Mouse (Mus musculus) liver, embryonic 15.5 days (tissue): ENCODE data around the gene Tmem86a. TPM values are rescaled to one million over a fixed set of nuclear protein-coding genes. Genes with fewer than 3 reads are reported as not detected.

Source experiments
- ATAC-seq: fragments of 200-750 bp; cut with Nextera tagmentation; 2 replicates; pipeline ENCODE4 v1.8.0; 2017; ENCODE audit warnings: moderate number of reproducible peaks, mild to moderate bottlenecking, moderate library complexity; ENCODE audit not compliant: insufficient read depth
- H3K27ac ChIP-seq: fragments of 300-500 bp; sonication (generic); replicated peaks from 2 replicates; pipeline ENCODE4 v1.5.1; 2015; ENCODE audit warnings: mild to moderate bottlenecking, inconsistent platforms
- H3K27me3 ChIP-seq: fragments of 300-500 bp; sonication (generic); 2 replicates; pipeline ENCODE4 v1.6.1; 2015; ENCODE audit warnings: mild to moderate bottlenecking, inconsistent platforms
- H3K36me3 ChIP-seq: fragments of 300-500 bp; sonication (generic); replicated peaks from 2 replicates; pipeline ENCODE4 v1.6.1; 2015; ENCODE audit warnings: moderate library complexity, mild to moderate bottlenecking, inconsistent platforms
- H3K4me1 ChIP-seq: fragments of 300-500 bp; sonication (generic); replicated peaks from 2 replicates; pipeline ENCODE4 v1.6.1; 2015; ENCODE audit warnings: inconsistent platforms
- H3K4me2 ChIP-seq: fragments of 300-500 bp; sonication (generic); 2 replicates; pipeline ENCODE4 v1.6.1; 2015; ENCODE audit warnings: moderate library complexity, mild to moderate bottlenecking, inconsistent platforms
- H3K4me3 ChIP-seq: fragments of 300-500 bp; sonication (generic); replicated peaks from 2 replicates; pipeline ENCODE4 v1.5.1; 2015; ENCODE audit warnings: mild to moderate bottlenecking, inconsistent platforms
- H3K9ac ChIP-seq: fragments of 300-500 bp; sonication (generic); 2 replicates; pipeline ENCODE4 v1.6.1; 2015; ENCODE audit warnings: moderate library complexity, mild to moderate bottlenecking, inconsistent platforms
- H3K9me3 ChIP-seq: fragments of 300-500 bp; sonication (generic); replicated peaks from 2 replicates; pipeline ENCODE4 v1.6.1; 2016; ENCODE audit warnings: inconsistent platforms
- WGBS: fragments of 180-500 bp; shearing (Covaris S2); methylation state at CpG from one replicate; pipeline ENCODE4 v1.1.7; 2015; ENCODE audit warnings: mixed read lengths; ENCODE audit not compliant: insufficient replicate concordance; 5-methylcytosine and 5-hydroxymethylcytosine counted together
- microRNA-seq: library from miRNA; unstranded; fragments of <30 nt; microRNA quantifications from one replicate; pipeline ENCODE4, GENCODE M21; 2016
- polyA plus RNA-seq: library from polyadenylated mRNA; unstranded; fragments of >200 nt; fragmentation: Nextera tagmentation; extraction: Ambion mirVana; gene quantifications from 2 replicates; pipeline ENCODE4 v1.2.1, GENCODE M21; 2015

The Tmem86a gene
- polyA plus RNA-seq, 1 experiment from 2014 or later = 24.7 TPM

- 41% methylated on average over 1 of the region's 1 CpGs for WGBS
- no peaks in the 10 kb centered on the region for H3K4me1 ChIP-seq
Measured at GRCm38 (mm10) chr7:47103671-47104414, 53.4 kb downstream of the Tmem86a start.

More at GRCm38 (mm10) chr7:47103671-47104414, 53.4 kb downstream of the Tmem86a start:
- no peak overlapping the region for H3K9ac ChIP-seq
- H3K4me3 ChIP-seq = no peak overlapping the region
- no peak overlapping the region for H3K4me2 ChIP-seq
- no peaks in the 10 kb centered on the region for H3K27me3 ChIP-seq
- no peak overlapping the region for H3K27ac ChIP-seq
- ATAC-seq = no peak
- no peaks in the 10 kb centered on the region for H3K9me3 ChIP-seq
- H3K36me3 ChIP-seq = no peaks in the 10 kb centered on the region

Small RNA genes lying within 50 kb of the gene (microRNA-seq; reads per million reads assigned to microRNA genes)
- not detected for gene Mir7056

Other genes with a start within 250 kb of the Tmem86a start
- gene Ldha, start 209.1 kb upstream of the Tmem86a start, polyA plus RNA-seq = 1,291 and 1,714 TPM in 2 replicates
- 0.18 TPM in 1 of 2 replicates, not detected in the other for gene Ldhc, start 189.4 kb upstream of the Tmem86a start, polyA plus RNA-seq
- gene Tsg101, start 130.6 kb upstream of the Tmem86a start, polyA plus RNA-seq = 55.0 and 57.6 TPM in 2 replicates
- gene Uevld, start 92.1 kb upstream of the Tmem86a start, polyA plus RNA-seq = 5.2 and 5.8 TPM in 2 replicates
- gene Gm9999, start 67.0 kb upstream of the Tmem86a start, polyA plus RNA-seq = not detected in 2 replicates
- 10.7 and 11.3 TPM in 2 replicates for gene Spty2d1, start 42.2 kb upstream of the Tmem86a start, polyA plus RNA-seq
- gene Ptpn5, start 83.1 kb downstream of the Tmem86a start, polyA plus RNA-seq = 0.10 TPM in 1 of 2 replicates, not detected in the other
- gene Mrgpra6, start 154.3 kb downstream of the Tmem86a start, polyA plus RNA-seq = not detected in 2 replicates
- gene Mrgpra9, start 202.2 kb downstream of the Tmem86a start, polyA plus RNA-seq = not detected in 2 replicates